Mouse (Mus musculus): ENCODE results near the gene Fdx1l. TPM values are rescaled to one million over a fixed set of nuclear protein-coding genes. Genes with fewer than 3 reads are reported as not detected.

The Fdx1l gene
- polyA plus RNA-seq, 1 experiment from 2014 or later = 39.4 TPM

DNA sequence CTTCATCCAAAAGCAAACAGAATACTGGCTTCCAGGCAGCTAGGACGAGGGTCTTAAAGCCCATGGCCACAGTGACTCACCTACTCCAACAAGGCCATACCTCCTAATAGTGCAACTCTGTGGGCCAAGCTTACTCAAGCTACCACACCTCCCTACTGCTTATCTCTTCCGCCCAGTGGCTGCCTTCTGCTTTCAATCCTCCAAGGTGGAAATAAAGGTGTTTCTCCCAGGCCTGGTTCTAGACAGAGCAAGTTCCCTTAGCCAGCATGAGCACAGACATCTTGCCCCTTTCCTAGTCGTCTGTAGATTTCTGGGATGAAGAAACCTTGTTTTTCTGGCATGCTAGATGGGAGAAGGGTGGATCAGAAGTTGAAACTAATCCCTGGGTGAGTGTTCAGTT is 33.6 kb downstream of the Fdx1l start:
- no peaks in the 10 kb centered on the region for H3K9me3 ChIP-seq (ENCODE audit: control insufficient read depth, low read length)
- H3K27me3 ChIP-seq (ENCODE audit: control insufficient read depth, insufficient read depth, low read length) = peaks cover 27% of the 10 kb centered on the region
- WGBS = 81% methylated on average over 3 of the region's 3 CpGs
- no peak overlapping the region for H3K4me3 ChIP-seq (ENCODE audit: low read depth, low read length)
- ATAC-seq (ENCODE audit: low FRiP score, low TSS enrichment) = no peak
- no peak overlapping the region for H3K4me2 ChIP-seq (replicated peaks; ENCODE audit: low read depth)
- no peaks in the 10 kb centered on the region for H3K36me3 ChIP-seq (ENCODE audit: control insufficient read depth, insufficient read depth, low read length)
- no peak overlapping the region for H3K9ac ChIP-seq (ENCODE audit: low read length)
- no peaks in the 10 kb centered on the region for H3K4me1 ChIP-seq (replicated peaks; ENCODE audit: control insufficient read depth, insufficient read depth)
- TF ChIP-seq EP300 (optimal IDR thresholded peaks at IDR 0.05) (no peak), CTCF (IDR thresholded peaks at IDR 0.05; ENCODE audit: low read depth) (no peak)
- H3K27ac ChIP-seq (replicated peaks) = no peak overlapping the region
- no peak for DNase-seq (ENCODE audit: low spot score)

DNA sequence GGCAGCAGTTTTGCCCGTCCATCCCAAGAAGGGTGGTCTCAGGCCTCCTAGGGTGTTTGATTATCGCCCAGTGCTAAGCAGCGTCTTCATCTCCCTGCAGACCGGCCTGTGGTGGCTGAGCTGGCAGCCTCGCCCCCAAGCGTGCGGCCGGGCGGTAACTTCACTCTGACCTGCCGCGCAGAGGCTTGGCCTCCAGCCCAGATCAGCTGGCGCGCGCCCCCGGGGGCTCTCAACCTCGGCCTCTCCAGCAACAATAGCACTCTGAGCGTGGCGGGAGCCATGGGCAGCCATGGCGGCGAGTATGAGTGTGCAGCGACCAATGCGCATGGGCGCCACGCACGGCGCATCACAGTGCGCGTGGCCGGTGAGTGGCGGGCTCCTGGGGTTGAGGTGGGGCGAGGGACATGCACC is 35.9 kb downstream of the Fdx1l start:
- Histone ChIP-seq H3K27me3 (ENCODE audit: control insufficient read depth, insufficient read depth, low read length) (peaks cover 30% of the 10 kb centered on the region), H3K4me1 (replicated peaks; ENCODE audit: control insufficient read depth, insufficient read depth) (no peaks in the 10 kb centered on the region), H3K36me3 (ENCODE audit: control insufficient read depth, insufficient read depth, low read length) (no peaks in the 10 kb centered on the region), H3K9me3 (ENCODE audit: control insufficient read depth, low read length) (no peaks in the 10 kb centered on the region), H3K9ac (ENCODE audit: low read length) (no peak overlapping the region), H3K4me3 (ENCODE audit: low read depth, low read length) (peak overlapping the region; percentile 38), H3K27ac (replicated peaks) (no peak overlapping the region), H3K4me2 (replicated peaks; ENCODE audit: low read depth) (peak overlapping the region; percentile 60)
- TF ChIP-seq CTCF (IDR thresholded peaks at IDR 0.05; ENCODE audit: low read depth) = no peak
- no peak for TF ChIP-seq EP300 (optimal IDR thresholded peaks at IDR 0.05)
- 2% methylated on average over 31 of the region's 31 CpGs for WGBS
- ATAC-seq (ENCODE audit: low FRiP score, low TSS enrichment) = no peak
- DNase-seq (ENCODE audit: low spot score) = peak; percentile 46

DNA sequence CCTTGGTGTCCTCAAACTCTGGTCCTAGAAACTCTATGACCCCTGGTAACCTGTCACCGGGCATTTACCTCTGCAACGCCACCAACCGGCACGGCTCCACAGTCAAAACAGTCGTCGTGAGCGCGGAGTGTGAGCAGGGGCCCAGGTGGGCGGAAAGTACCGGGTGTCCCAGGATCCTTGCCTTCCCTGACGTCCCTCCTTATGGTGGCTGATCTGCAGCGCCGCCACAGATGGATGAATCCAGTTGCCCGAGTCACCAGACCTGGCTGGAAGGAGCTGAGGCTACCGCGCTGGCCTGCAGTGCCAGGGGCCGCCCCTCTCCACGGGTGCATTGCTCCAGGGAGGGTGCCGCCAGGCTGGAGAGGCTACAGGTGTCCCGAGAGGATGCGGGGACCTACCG is 36.7 kb downstream of the Fdx1l start:
- WGBS = 6% methylated on average over 22 of the region's 22 CpGs
- TF ChIP-seq CTCF (IDR thresholded peaks at IDR 0.05; ENCODE audit: low read depth) (no peak), EP300 (optimal IDR thresholded peaks at IDR 0.05) (no peak)
- no peak overlapping the region; the same call in 1 of the 2 replicates for H3K4me2 ChIP-seq (replicated peaks; ENCODE audit: low read depth)
- H3K4me1 ChIP-seq (replicated peaks; ENCODE audit: control insufficient read depth, insufficient read depth) = no peaks in the 10 kb centered on the region
- no peaks in the 10 kb centered on the region for H3K9me3 ChIP-seq (ENCODE audit: control insufficient read depth, low read length)
- H3K27me3 ChIP-seq (ENCODE audit: control insufficient read depth, insufficient read depth, low read length) = peaks cover 35% of the 10 kb centered on the region
- no peak overlapping the region for H3K27ac ChIP-seq (replicated peaks)
- DNase-seq (ENCODE audit: low spot score) = no peak
- no peak overlapping the region for H3K9ac ChIP-seq (ENCODE audit: low read length)
- no peak for ATAC-seq (ENCODE audit: low FRiP score, low TSS enrichment)
- no peak overlapping the region for H3K4me3 ChIP-seq (ENCODE audit: low read depth, low read length)
- H3K36me3 ChIP-seq (ENCODE audit: control insufficient read depth, insufficient read depth, low read length) = no peaks in the 10 kb centered on the region

DNA sequence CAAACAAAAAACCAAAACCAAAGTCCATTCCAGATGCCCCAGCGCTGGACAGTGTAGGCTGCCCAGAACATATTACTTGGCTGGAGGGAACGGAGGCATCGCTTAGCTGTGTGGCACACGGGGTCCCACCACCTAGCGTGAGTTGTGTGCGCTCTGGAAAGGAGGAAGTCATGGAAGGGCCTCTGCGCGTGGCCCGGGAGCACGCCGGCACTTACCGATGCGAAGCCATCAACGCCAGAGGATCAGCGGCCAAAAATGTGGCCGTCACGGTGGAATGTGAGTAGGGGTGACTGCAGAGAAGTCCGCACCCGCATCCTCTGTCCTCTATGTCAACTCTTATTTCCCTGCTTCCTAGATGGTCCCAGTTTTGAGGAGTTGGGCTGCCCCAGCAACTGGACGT is 37.3 kb downstream of the Fdx1l start:
- TF ChIP-seq CTCF (IDR thresholded peaks at IDR 0.05; ENCODE audit: low read depth) (no peak), EP300 (optimal IDR thresholded peaks at IDR 0.05) (no peak)
- H3K4me3 ChIP-seq (ENCODE audit: low read depth, low read length) = no peak overlapping the region
- peaks cover 35% of the 10 kb centered on the region for H3K27me3 ChIP-seq (ENCODE audit: control insufficient read depth, insufficient read depth, low read length)
- H3K36me3 ChIP-seq (ENCODE audit: control insufficient read depth, insufficient read depth, low read length) = no peaks in the 10 kb centered on the region
- H3K9me3 ChIP-seq (ENCODE audit: control insufficient read depth, low read length) = no peaks in the 10 kb centered on the region
- ATAC-seq (ENCODE audit: low FRiP score, low TSS enrichment) (no peak), DNase-seq (ENCODE audit: low spot score) (no peak)
- no peak overlapping the region for H3K4me2 ChIP-seq (replicated peaks; ENCODE audit: low read depth)
- WGBS = 15% methylated on average over 20 of the region's 20 CpGs
- no peak overlapping the region for H3K27ac ChIP-seq (replicated peaks)
- no peaks in the 10 kb centered on the region for H3K4me1 ChIP-seq (replicated peaks; ENCODE audit: control insufficient read depth, insufficient read depth)
- H3K9ac ChIP-seq (ENCODE audit: low read length) = no peak overlapping the region

DNA sequence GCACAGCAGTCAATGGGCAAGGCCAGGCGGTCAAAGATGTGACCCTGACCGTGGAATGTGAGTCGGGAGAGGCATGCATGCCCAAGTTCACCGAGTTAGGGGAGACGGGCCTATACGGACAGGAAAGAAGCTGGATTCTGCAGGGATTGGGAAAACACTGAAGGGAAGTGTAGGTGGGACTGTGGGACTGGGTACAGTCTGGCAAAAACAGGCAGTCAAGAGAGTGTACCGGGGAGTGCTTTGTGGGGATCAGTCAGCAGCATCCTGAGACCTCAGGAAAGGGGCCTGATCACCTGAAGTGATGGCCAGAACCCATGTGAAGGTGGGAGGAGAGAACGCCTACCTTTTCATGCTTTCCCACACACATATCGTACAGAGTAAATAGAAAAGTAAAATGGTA is 37.8 kb downstream of the Fdx1l start:
- ATAC-seq (ENCODE audit: low FRiP score, low TSS enrichment) (no peak), DNase-seq (ENCODE audit: low spot score) (no peak)
- Histone ChIP-seq H3K4me2 (replicated peaks; ENCODE audit: low read depth) (no peak overlapping the region), H3K4me1 (replicated peaks; ENCODE audit: control insufficient read depth, insufficient read depth) (no peaks in the 10 kb centered on the region), H3K36me3 (ENCODE audit: control insufficient read depth, insufficient read depth, low read length) (no peaks in the 10 kb centered on the region), H3K4me3 (ENCODE audit: low read depth, low read length) (no peak overlapping the region), H3K9me3 (ENCODE audit: control insufficient read depth, low read length) (no peaks in the 10 kb centered on the region), H3K9ac (ENCODE audit: low read length) (no peak overlapping the region), H3K27me3 (ENCODE audit: control insufficient read depth, insufficient read depth, low read length) (peaks cover 35% of the 10 kb centered on the region), H3K27ac (replicated peaks) (no peak overlapping the region)
- 33% methylated on average over 9 of the region's 9 CpGs for WGBS
- TF ChIP-seq EP300 (optimal IDR thresholded peaks at IDR 0.05) (no peak), CTCF (IDR thresholded peaks at IDR 0.05; ENCODE audit: low read depth) (no peak)

DNA sequence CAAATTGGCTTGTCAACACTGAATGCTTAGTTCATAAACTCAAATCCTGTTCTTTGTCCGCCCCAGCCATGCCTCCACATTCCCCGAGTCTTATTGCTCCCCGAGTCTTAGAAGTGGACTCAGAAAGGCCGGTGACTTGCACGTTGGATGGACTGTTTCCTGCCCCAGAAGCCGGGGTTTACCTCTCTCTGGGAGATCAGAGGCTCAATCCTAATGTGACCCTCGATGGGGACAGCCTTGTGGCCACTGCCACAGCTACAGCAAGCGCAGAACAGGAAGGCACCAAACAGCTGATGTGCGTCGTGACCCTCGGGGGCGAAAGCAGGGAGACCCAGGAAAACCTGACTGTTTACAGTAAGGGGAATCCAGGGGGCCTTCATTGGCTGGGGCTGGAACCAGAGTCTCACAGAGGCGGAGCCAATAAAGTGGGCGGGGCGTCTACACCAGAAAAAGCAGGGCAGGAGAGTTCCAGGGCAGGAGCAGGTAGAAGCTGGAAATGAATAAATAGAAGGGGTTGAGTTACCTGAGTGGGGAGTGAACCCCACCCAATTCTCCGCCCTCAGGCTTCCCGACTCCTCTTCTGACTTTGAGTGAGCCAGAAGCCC is 38.8 kb downstream of the Fdx1l start:
- TF ChIP-seq CTCF (IDR thresholded peaks at IDR 0.05; ENCODE audit: low read depth) = no peak
- TF ChIP-seq EP300 (optimal IDR thresholded peaks at IDR 0.05) = no peak
- Histone ChIP-seq H3K4me2 (replicated peaks; ENCODE audit: low read depth) (no peak overlapping the region), H3K9ac (ENCODE audit: low read length) (no peak overlapping the region), H3K27ac (replicated peaks) (no peak overlapping the region), H3K27me3 (ENCODE audit: control insufficient read depth, insufficient read depth, low read length) (peaks cover 35% of the 10 kb centered on the region), H3K9me3 (ENCODE audit: control insufficient read depth, low read length) (no peaks in the 10 kb centered on the region), H3K36me3 (ENCODE audit: control insufficient read depth, insufficient read depth, low read length) (no peaks in the 10 kb centered on the region), H3K4me1 (replicated peaks; ENCODE audit: control insufficient read depth, insufficient read depth) (0 out of 2 replicates have a peak, but pooled peaks cover 3% of the 10 kb centered on the region), H3K4me3 (ENCODE audit: low read depth, low read length) (no peak overlapping the region)
- ATAC-seq (ENCODE audit: low FRiP score, low TSS enrichment) (no peak), DNase-seq (ENCODE audit: low spot score) (peak; percentile 38)
- WGBS = 10% methylated on average over 17 of the region's 17 CpGs
